Mouse (Mus musculus) lung, postnatal 0 days (tissue): ENCODE measurements around the gene Patj.

Experiments used
- CTCF ChIP-seq: IDR thresholded peaks from 2 replicates; pipeline ENCODE4 v1.5.1; 2016; ENCODE audit warnings: antibody characterized with exemption, mild to moderate bottlenecking
- EP300 ChIP-seq: IDR thresholded peaks from 2 replicates; pipeline ENCODE4 v1.6.1; 2016; ENCODE audit warnings: antibody characterized with exemption, mild to moderate bottlenecking, control low read depth

GRCm38 (mm10) chr4:98603131-98603530 is 207.5 kb downstream of the Patj start:
- TF ChIP-seq CTCF (no peak), EP300 (no peak)
